Mouse (Mus musculus): Measurements from ENCODE around the gene Ercc8.

The Ercc8 gene

DNA sequence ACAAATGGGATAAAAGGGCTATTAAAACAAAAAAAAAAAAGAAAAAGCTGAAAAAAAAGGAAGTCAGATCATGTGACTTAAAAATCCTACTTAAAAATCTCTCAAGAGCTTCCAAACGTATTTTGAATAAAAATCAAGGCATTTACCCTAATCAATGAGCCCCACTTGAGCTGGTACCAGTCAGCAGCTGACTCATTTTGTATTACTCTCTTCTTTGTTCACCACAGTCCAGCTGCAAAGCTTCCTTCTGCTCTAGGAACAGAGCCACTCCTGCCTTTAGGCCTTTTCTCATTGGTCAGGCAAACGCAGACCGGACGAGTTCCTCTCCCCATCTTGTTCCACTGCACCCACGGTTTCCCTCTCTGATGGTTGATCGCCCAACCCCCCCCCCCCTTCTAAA, 22.9 kb upstream of the Ercc8 start:
- TF ChIP-seq GATA4 (IDR thresholded peaks at IDR 0.05; ENCODE audit: insufficient replicate concordance, low read length), result no peak

DNA sequence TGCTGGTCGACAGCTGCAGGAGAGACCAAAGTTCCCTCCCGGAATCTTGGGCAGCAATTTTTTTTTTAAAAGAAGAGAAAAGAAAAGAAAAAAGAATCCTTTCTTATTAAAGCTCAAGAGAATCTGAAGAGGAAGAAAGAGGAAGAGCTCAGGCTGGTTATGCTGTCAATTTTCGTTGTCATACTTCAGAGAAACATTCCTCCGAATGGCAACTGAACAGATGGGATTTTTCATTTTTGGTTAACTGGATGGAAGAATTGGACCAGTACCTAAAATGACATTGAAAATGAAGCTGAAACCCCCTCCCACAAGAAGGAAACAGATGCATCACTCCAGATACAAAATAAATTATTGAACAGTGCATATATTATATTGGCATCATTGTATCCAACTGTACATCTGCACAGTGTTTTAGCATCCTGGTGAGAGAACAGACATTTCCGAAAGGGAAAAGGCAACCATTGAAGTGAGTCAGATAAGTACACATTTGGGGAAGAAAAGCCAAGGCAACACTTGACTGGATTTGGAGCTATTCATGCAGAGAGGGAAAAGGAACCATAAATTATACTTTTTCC, 20.0 kb upstream of the Ercc8 start:
- TF ChIP-seq GATA4 (IDR thresholded peaks at IDR 0.05; ENCODE audit: insufficient replicate concordance, low read length), result no peak

DNA sequence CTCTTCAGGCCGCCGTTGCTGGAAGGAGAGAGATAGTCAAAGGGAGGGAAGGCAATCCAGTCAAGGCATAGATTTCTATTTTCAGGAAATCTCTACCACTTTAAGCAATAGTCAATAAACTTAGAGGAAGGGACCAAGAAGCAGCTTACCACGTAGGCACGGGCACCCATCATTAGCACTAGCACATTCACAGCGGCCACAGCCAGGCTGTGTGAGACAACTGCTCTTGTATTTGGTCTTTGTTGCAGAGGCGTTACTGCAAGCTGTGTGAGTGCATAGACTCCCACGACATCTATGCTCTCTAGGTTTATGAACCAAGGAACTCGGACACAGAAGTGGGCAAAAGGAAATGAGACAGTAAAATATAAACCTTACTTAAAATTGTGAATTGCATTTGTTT, 14.4 kb upstream of the Ercc8 start:
- no peak for TF ChIP-seq GATA4 (IDR thresholded peaks at IDR 0.05; ENCODE audit: insufficient replicate concordance, low read length)

DNA sequence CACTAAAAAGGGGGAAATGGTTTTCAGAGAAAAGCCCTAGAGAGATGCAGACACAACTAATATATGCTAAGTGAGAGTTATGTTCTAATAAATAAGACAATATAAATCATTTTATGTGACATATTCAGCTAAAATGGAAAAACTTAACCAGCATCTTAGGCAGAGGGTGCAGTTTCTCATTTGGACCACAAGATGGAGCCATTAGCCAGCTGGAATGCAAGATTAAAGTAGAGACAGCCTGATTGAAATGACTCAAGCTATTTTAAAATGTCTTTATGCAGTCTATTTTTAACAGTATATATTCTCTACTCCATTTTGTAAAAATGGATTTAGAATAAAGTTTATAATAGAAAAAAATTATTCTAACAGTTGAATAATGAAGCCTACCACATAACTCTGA, 6.7 kb upstream of the Ercc8 start:
- 0 out of 2 replicates have a peak, but pooled peaks have one; percentile 8 for TF ChIP-seq GATA4 (IDR thresholded peaks at IDR 0.05; ENCODE audit: insufficient replicate concordance, low read length)

DNA sequence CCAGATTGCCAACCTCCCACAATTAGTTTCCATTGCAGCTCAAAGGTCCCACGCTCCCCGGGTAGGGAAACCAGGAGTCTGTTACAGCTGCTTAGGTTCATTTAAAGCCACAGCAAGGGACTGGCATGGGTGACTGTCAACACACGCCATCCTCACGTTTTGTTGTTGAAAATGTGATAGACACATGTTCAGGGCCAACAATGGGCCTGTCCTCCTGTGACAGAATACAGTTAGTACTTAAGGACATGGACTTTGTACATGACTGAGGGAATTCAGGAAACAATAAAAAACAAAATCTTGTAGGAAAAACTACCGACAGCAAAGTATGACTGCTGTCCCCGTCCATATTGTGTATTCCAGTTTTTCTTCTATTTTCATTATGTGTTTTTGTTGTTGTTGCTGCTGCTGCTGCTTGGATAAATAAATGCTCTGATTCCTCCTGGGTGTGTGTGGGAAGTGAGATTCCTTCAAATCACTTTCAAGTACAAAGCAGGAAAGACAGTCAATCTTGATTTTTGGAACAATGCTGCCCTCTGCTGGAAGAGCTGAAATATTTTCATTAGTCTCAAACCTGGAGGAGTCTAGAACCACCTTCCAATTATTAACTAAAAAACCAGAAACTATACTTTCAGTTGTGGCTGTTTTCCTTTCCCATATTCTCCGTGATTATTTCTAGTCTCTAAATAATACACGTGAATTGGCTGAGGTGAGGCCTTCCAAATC, 5.7 kb upstream of the Ercc8 start:
- TF ChIP-seq GATA4 (IDR thresholded peaks at IDR 0.05; ENCODE audit: insufficient replicate concordance, low read length), result no peak

DNA sequence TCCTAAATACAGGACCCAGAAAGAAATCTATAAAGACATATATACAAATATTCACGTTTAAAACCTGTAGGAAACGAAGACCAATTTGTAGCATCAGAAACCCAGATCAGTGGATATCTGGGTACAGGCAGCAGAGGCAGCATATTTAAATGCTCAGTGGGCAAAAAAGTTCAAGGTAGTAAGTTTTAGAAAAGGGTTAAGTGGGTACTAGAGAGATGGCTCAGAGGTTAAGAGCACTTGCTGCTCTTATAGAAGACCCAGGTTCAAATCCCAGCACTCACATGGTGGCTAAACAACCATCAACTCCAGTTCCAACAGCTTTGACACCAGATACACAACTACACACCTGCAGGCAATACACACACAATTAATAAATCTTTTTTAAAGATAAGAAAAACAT, 1.4 kb upstream of the Ercc8 start:
- TF ChIP-seq GATA4 (IDR thresholded peaks at IDR 0.05; ENCODE audit: insufficient replicate concordance, low read length), result no peak

DNA sequence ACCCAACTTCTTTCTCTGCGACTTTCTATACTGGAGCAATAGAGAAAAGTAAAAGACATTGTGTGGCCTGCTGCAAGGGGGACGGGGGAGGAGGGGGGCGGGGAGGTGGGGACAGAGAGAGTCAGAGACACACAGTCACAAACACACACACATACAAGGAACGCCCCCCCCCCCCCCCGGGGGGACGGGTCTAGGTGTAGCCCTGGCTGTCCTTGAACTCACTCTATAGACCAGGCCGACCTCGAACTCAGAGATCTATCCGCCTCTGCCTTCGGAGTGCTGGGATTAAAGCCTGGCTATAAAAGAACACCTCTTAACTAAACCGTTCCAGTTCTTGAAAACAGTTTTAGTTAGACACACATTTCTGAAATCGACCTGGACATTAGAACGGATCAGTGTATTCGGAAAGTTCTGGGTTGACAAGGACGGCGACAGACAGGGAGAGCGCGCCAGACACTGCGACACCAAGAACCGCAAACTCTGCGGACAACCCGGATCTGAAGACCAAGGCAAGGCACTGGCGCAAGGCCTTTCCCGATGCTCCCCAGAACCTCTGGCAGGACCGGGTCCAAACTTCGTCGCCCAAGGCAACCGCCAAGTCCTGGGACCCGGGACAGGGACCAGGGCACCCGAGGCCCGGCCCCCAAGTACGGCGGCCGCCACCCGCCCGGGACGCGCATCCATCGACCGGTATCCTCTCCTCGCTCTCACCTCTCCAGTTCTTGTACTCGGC, 633 bp upstream of the Ercc8 start:
- peak; percentile 2; the same call in 1 of the 2 replicates for TF ChIP-seq GATA4 (IDR thresholded peaks at IDR 0.05; ENCODE audit: insufficient replicate concordance, low read length)

DNA sequence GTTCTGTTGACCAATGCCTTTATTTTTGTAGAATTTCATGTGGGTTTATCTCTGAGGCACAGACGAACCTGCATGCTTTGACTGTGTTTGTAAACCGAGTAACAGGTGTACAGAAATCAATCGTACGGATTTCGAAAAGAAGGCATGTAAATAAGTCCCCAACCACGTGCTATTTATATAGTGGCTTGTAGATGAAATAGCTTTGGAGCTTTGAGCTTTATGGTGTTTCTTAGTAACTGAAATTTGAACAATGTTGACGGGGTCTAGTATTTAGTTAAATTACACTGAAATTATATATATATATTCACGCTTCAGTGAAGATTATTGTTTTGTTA, 677 bp downstream of the Ercc8 start:
- TF ChIP-seq GATA4 (IDR thresholded peaks at IDR 0.05; ENCODE audit: insufficient replicate concordance, low read length), result no peak

DNA sequence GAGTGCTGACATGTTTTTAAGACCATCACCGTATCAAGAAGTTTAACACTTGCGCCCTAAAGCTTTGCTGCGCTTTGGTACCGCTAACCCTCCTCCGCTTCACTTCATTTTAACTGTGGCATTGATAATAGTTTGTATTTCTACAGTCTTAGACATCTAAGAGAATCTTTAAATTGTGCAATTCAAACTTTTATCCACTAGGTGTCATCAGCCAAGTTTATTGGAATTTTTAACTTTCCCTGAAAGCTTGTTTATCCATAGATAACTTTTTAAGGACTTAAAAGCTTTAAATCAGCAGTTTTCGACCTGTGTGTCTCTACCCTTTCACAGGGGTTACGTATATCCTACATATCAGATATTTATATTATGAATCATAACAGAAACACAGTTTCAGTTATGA, 1.4 kb downstream of the Ercc8 start:
- no peak for TF ChIP-seq GATA4 (IDR thresholded peaks at IDR 0.05; ENCODE audit: insufficient replicate concordance, low read length)

DNA sequence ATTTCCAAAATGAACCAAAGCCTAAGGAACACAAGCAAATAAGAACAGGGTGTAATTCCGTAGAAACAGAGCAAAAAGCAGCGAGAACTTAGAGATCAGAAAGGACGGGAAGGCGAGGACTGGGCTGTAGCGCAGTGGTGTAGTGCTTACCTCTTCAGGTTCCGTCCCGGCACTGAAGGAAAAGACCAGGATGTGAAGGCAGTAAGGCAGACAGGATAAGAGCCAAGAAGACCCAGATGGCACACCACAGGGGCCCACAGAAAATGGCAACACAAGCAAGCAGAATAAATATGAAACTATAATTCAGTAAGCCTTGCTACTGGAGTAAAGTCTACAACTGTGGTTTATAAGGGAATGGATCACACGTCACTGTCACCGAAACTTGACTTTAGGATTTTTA, 5.4 kb downstream of the Ercc8 start:
- no peak for TF ChIP-seq GATA4 (IDR thresholded peaks at IDR 0.05; ENCODE audit: insufficient replicate concordance, low read length)

DNA sequence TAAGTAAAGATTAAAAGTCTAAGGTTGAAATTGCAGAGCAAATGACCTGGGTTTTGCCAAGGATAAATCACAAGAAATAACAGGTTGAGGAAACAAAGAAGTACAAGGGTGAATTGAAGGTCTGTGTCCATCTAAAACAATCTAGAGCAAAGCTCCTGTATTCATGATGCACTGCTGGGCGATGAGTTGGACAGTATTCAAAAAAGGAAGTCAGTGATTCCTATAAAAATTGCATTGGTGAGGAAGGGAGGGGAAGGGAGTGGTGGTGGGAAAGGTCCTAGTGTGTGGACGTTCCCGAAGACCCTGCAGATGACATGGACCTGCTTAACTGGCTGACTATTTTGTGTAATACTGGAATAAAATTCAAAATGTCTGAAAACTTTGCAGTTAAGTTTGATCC, 6.1 kb downstream of the Ercc8 start:
- no peak for TF ChIP-seq GATA4 (IDR thresholded peaks at IDR 0.05; ENCODE audit: insufficient replicate concordance, low read length)

DNA sequence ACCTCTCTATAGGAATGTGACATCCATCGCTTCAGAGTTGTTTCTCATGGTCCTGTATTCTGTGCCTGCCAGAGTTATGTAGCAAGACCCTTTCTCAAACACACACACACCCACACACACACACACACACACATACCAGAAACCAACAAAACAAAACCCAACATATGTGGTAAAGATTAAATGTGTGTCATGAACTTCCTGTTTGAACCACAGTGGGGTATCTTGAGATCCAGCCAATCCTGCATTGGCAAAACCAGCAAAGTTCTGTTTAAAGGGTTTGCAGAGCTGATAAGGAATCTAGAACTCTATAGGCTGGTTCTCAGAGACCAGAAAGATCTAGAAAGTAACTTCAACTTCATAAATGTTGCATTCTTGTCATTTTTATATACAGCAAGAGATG, 11.5 kb downstream of the Ercc8 start:
- TF ChIP-seq GATA4 (IDR thresholded peaks at IDR 0.05; ENCODE audit: insufficient replicate concordance, low read length), result no peak

DNA sequence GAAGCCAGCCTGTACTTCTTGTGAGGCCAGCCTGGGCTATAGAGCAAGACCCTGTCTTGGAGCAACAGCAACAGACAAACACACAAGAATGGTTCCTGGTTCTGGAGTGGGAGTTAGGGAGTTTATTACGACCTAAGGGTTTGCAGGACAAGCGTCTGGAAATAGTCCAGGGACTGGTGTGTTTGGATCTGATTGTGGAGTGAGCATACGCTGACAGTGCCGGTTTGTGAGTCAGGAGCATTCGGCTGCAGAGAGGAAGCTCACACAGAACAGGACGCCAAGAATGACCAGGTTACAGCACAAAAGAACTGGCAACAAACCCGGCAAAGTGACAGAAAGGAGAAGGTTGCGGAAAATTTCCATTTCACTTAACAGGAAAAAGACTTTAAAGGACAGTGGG, 12.0 kb downstream of the Ercc8 start:
- TF ChIP-seq GATA4 (IDR thresholded peaks at IDR 0.05; ENCODE audit: insufficient replicate concordance, low read length), result no peak

DNA sequence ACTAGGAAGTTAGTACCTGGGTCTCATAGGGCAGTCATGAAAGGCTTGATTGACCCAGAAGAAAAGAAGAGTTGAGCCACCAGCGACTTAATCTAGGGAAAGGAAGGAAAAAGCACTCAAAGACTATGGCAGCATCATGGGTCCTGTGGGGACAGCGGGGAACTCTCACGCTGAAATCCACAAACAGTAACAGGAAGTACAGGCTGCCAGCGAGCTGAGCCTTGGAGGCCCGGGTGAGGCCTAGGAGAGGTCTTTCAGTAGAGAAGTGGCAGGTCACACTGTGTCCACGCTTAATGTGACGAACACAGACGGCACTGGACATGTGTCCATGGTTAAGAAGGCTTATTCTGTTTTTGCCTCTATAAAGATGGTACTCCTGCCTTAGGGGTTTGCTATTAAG, 21.1 kb downstream of the Ercc8 start:
- TF ChIP-seq GATA4 (IDR thresholded peaks at IDR 0.05; ENCODE audit: insufficient replicate concordance, low read length), result no peak

DNA sequence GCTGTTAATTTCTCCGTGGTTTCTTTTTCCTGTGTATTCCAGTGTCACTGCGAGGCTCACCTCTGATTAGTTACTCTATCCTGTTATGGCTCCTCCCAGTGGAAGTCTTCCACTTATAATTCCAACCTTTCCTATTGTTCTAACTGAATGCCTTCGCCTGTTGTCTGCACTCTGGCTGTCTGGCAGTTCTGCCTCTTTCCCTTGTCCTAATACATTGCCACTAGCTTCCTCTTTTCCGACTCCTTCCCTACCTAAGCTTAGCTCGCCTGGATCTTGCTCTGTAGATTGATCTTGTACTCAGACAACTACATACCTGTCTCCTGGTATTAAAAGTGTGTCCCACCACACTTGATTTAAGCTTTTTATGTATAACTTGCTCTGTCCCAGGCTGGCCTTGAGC, 22.3 kb downstream of the Ercc8 start:
- no peak for TF ChIP-seq GATA4 (IDR thresholded peaks at IDR 0.05; ENCODE audit: insufficient replicate concordance, low read length)

DNA sequence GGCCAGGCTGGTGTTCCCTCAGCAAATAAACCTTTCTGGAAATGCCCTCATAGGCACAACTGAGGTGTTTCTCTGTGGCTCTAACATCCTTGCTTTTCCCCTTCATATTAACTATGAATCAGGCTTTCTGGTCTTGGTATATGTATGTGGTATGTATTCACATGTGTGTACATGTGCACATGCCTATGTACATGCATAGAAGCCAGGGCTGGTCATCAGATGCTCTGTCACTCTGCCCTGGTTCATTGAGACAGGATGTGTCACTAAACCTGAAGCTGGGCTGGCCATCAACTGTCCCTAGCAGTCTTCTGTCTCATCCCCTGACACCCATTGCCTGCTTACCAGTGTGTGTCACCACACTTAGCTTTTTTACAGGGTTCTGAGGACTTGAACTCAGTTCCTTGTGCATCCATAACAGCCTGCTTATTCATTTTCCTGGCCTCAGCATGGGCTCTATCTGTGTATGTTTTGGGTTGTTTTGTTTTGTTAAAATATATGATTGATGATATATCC, 26.3 kb downstream of the Ercc8 start:
- no peak for TF ChIP-seq GATA4 (IDR thresholded peaks at IDR 0.05; ENCODE audit: insufficient replicate concordance, low read length)
